Mouse (Mus musculus): ENCODE results near the gene Ppcs. TPM values are rescaled to one million over a fixed set of nuclear protein-coding genes. Genes with fewer than 3 reads are reported as not detected.

Ppcs gene
- total RNA-seq (2023), result 1 to 10 TPM; 1.7 to 1.8 TPM

DNA sequence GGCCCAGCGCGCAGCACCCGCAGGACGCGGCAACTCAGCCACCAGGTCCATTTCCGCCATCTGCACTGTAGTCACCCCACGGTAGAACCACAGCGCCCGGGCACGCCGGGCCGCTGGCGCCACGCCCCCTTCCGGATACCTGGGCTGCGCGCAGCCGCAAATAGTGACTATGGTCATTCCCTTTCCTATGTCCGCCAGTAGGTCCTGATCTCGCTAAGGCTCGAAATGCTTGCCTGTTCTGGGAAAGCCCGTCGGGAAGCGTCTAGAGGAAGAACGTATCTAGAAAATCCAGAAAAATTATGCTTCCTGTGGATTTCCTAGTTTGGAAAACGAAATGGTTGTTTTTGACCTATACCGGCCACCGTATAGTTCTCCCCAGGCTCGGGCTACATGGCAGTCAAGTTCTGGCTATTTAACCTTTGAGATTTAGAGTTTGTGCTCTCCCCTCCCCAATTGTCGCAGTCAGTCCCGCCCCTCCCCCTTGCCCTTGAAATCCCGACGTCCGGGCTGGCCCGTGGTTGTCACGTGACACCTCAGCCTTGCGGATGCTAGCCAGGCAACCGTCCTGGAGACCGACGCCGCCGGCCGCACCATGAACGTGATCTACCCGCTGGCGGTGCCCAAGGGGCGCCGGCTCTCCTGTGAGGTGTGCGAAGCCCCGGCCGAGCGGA lies at the start of gene Ppcs, which contains the start of gene Zmynd12:
Gene Ppcs (minus strand): TSS at position 127 of the 671 bp plus-strand sequence.
Gene Zmynd12 (plus strand): TSS at position 521 of the 671 bp plus-strand sequence.

GRCm38 (mm10) chr4:119415072-119415753 lies 7.0 kb downstream of the Ppcs start, which contains the start of gene Ccdc30:
Gene Ccdc30 (minus strand): TSS chr4:119415521.

Other genes with a start within 250 kb of the Ppcs start
- gene Zfp691, start 248.2 kb downstream of the Ppcs start, total RNA-seq (2023), result 1 to 10 TPM; 4.3 to 6.2 TPM
- 10 to 100 TPM; 37.8 to 65.9 TPM for gene Ermap, start 232.4 kb downstream of the Ppcs start, total RNA-seq (2023)
- 10 to 100 TPM; 11.6 to 17.7 TPM for gene Svbp, start 227.1 kb downstream of the Ppcs start, total RNA-seq (2023)
- not detected for gene Tmem269, start 204.2 kb downstream of the Ppcs start, total RNA-seq (2023)
- gene AU022252, start 189.7 kb downstream of the Ppcs start, total RNA-seq (2023), result 1 to 10 TPM; 4.4 to 4.9 TPM
- 1 to 10 TPM; 3.4 to 4.8 TPM for gene P3h1, start 189.5 kb downstream of the Ppcs start, total RNA-seq (2023)
- not detected for gene Cldn19, start 167.0 kb downstream of the Ppcs start, total RNA-seq (2023)
- gene Ybx1, start 127.8 kb downstream of the Ppcs start, total RNA-seq (2023), result 100 to 1,000 TPM; 321 to 325 TPM
- 10 to 100 TPM; 18.9 to 23.9 TPM for gene Ppih, start 101.9 kb downstream of the Ppcs start, total RNA-seq (2023)
- gene Ccdc30, start 6.9 kb downstream of the Ppcs start, total RNA-seq (2023), result not detected
- not detected for gene Zmynd12, start 394 bp upstream of the Ppcs start, total RNA-seq (2023)
- not detected for gene Rimkla, start 70.2 kb upstream of the Ppcs start, total RNA-seq (2023)
- 10 to 100 TPM; 24.4 to 30.4 TPM for gene Foxj3, start 114.6 kb upstream of the Ppcs start, total RNA-seq (2023)
- gene Frg2f1, start 117.1 kb upstream of the Ppcs start, total RNA-seq (2023), result 1 to 10 TPM in 1 of 2 experiments, under 1 TPM in 1; 0.79 to 2.3 TPM
- not detected for gene Guca2a, start 215.3 kb upstream of the Ppcs start, total RNA-seq (2023)
- gene Guca2b, start 236.5 kb upstream of the Ppcs start, total RNA-seq (2023), result not detected